Mouse (Mus musculus) limb, embryonic 10.5 days (tissue): ENCODE results near the gene Agbl5. TPM values are rescaled to one million over a fixed set of nuclear protein-coding genes. Genes with fewer than 3 reads are reported as not detected.

Source experiments
- DNase-seq: peaks from one replicate; pipeline ENCODE4 v3.0.0-alpha.2; 2017; ENCODE audit warnings: low spot score
- H3K27ac ChIP-seq: fragments of 300-500 bp; sonication (generic); 2 replicates; pipeline ENCODE4 v1.5.1; 2016; ENCODE audit warnings: mild to moderate bottlenecking
- H3K27me3 ChIP-seq: fragments of 300-500 bp; sonication (generic); 2 replicates; pipeline ENCODE4 v1.6.1; 2016; ENCODE audit warnings: low read depth, mild to moderate bottlenecking; ENCODE audit not compliant: poor library complexity, severe bottlenecking
- H3K36me3 ChIP-seq: fragments of 300-500 bp; sonication (generic); 2 replicates; pipeline ENCODE4 v1.6.1; 2016; ENCODE audit warnings: mild to moderate bottlenecking, moderate library complexity
- H3K4me1 ChIP-seq: fragments of 300-500 bp; sonication (generic); 2 replicates; pipeline ENCODE4 v1.6.1; 2016
- H3K4me3 ChIP-seq: fragments of 300-500 bp; sonication (generic); 2 replicates; pipeline ENCODE4 v1.5.1; 2016; ENCODE audit warnings: mild to moderate bottlenecking, moderate library complexity
- H3K9me3 ChIP-seq: fragments of 300-500 bp; sonication (generic); replicated peaks from 2 replicates; pipeline ENCODE4 v1.6.1; 2016; ENCODE audit warnings: mild to moderate bottlenecking
- WGBS: fragments of 180-500 bp; shearing (Covaris S2); methylation state at CpG from one replicate; pipeline ENCODE4 v1.1.7; 2016; 5-methylcytosine and 5-hydroxymethylcytosine counted together
- polyA plus RNA-seq: library from polyadenylated mRNA; unstranded; fragments of >200 nt; fragmentation: Nextera tagmentation; extraction: Ambion mirVana; gene quantifications from 2 replicates; pipeline ENCODE4 v1.2.1, GENCODE M21; 2016

The Agbl5 gene
- polyA plus RNA-seq, 1 experiment from 2014 or later = 29.9 TPM

GRCm38 (mm10) chr5:30916841-30917240 is 28.3 kb downstream of the Agbl5 start:
- H3K9me3 ChIP-seq = no peaks in the 10 kb centered on the region
- 0 out of 2 replicates have a peak overlapping the region, but pooled peaks have one; percentile 5 for H3K27ac ChIP-seq
- peaks cover 61% of the 10 kb centered on the region for H3K36me3 ChIP-seq
- H3K4me1 ChIP-seq = peaks cover 94% of the 10 kb centered on the region
- DNase-seq = no peak
- no peaks in the 10 kb centered on the region for H3K27me3 ChIP-seq
- 94% methylated on average over 9 of the region's 9 CpGs for WGBS
- no peak overlapping the region for H3K4me3 ChIP-seq

GRCm38 (mm10) chr5:30917348-30917747 is 28.9 kb downstream of the Agbl5 start:
- H3K4me1 ChIP-seq = peaks cover 94% of the 10 kb centered on the region
- 0 out of 2 replicates have a peak overlapping the region, but pooled peaks have one; percentile 5 for H3K4me3 ChIP-seq
- H3K27me3 ChIP-seq = no peaks in the 10 kb centered on the region
- no peaks in the 10 kb centered on the region for H3K9me3 ChIP-seq
- 0 out of 2 replicates have a peak overlapping the region, but pooled peaks have one; percentile 19 for H3K27ac ChIP-seq
- peaks cover 61% of the 10 kb centered on the region for H3K36me3 ChIP-seq
- no peak for DNase-seq
- WGBS = 93% methylated on average over 11 of the region's 11 CpGs

- Histone ChIP-seq H3K27ac (0 out of 2 replicates have a peak overlapping the region, but pooled peaks have one; percentile 19), H3K27me3 (no peaks in the 10 kb centered on the region), H3K4me1 (peaks cover 94% of the 10 kb centered on the region), H3K4me3 (no peak overlapping the region; the same call in 1 of the 2 replicates), H3K9me3 (no peaks in the 10 kb centered on the region), H3K36me3 (peaks cover 61% of the 10 kb centered on the region)
- DNase-seq = no peak
- 89% methylated on average over 31 of the region's 31 CpGs for WGBS
These were observed 29.6 kb downstream of the Agbl5 start for GRCm38 (mm10) chr5:30917891-30918670.

- Histone ChIP-seq H3K27me3 (no peaks in the 10 kb centered on the region), H3K36me3 (peaks cover 61% of the 10 kb centered on the region), H3K4me3 (no peak overlapping the region; the same call in 1 of the 2 replicates), H3K4me1 (peaks cover 88% of the 10 kb centered on the region), H3K9me3 (no peaks in the 10 kb centered on the region), H3K27ac (no peak overlapping the region)
- DNase-seq = no peak
- 80% methylated on average over 8 of the region's 8 CpGs for WGBS
These were observed 30.2 kb downstream of the Agbl5 start for GRCm38 (mm10) chr5:30918691-30919090.

- H3K4me3 ChIP-seq = 0 out of 2 replicates have a peak overlapping the region, but pooled peaks have one; percentile 59
- 73% methylated on average over 11 of the region's 11 CpGs for WGBS
- H3K36me3 ChIP-seq = peaks cover 57% of the 10 kb centered on the region
- peak overlapping the region; percentile 36; the same call in 1 of the 2 replicates for H3K27ac ChIP-seq
- DNase-seq = no peak
- H3K9me3 ChIP-seq = no peaks in the 10 kb centered on the region
- H3K4me1 ChIP-seq = peaks cover 75% of the 10 kb centered on the region
- H3K27me3 ChIP-seq = no peaks in the 10 kb centered on the region
These were observed 31.5 kb downstream of the Agbl5 start for GRCm38 (mm10) chr5:30919831-30920614.

GRCm38 (mm10) chr5:30920621-30921020 is 32.1 kb downstream of the Agbl5 start:
- Histone ChIP-seq H3K4me3 (peak overlapping the region; percentile 59; the same call in 1 of the 2 replicates), H3K36me3 (peaks cover 51% of the 10 kb centered on the region), H3K27ac (peak overlapping the region; percentile 36; the same call in 1 of the 2 replicates), H3K4me1 (peaks cover 69% of the 10 kb centered on the region), H3K9me3 (no peaks in the 10 kb centered on the region), H3K27me3 (no peaks in the 10 kb centered on the region)
- DNase-seq = no peak
- WGBS = 67% methylated on average over 19 of the region's 19 CpGs

- DNase-seq = peak; percentile 99
- peaks cover 48% of the 10 kb centered on the region for H3K36me3 ChIP-seq
- H3K9me3 ChIP-seq = no peaks in the 10 kb centered on the region
- peak within 1 kb of the TSS; percentile 83 for H3K27ac ChIP-seq
- 1% methylated on average over 39 of the region's 40 CpGs for WGBS
- H3K4me3 ChIP-seq = peak within 1 kb of the TSS; percentile 59
- no peaks in the 10 kb centered on the region for H3K27me3 ChIP-seq
- H3K4me1 ChIP-seq = peaks cover 61% of the 10 kb centered on the region
These were observed 33.0 kb downstream of the Agbl5 start, which contains the start of gene Khk for GRCm38 (mm10) chr5:30921256-30922033. Gene Khk, plus strand, starts transcription at chr5:30921431.

- WGBS = 76% methylated on average over 10 of the region's 10 CpGs
- peak overlapping the region; percentile 59 for H3K4me3 ChIP-seq
These were observed 34.1 kb downstream of the Agbl5 start for GRCm38 (mm10) chr5:30922581-30923041.

GRCm38 (mm10) chr5:30923119-30923518 is 34.6 kb downstream of the Agbl5 start:
- Histone ChIP-seq H3K4me1 (peaks cover 44% of the 10 kb centered on the region), H3K4me3 (no peak overlapping the region), H3K9me3 (no peaks in the 10 kb centered on the region), H3K36me3 (peaks cover 31% of the 10 kb centered on the region), H3K27ac (no peak overlapping the region), H3K27me3 (no peaks in the 10 kb centered on the region)
- 88% methylated on average over 6 of the region's 6 CpGs for WGBS
- no peak for DNase-seq

More at GRCm38 (mm10) chr5:30922581-30923041, 34.1 kb downstream of the Agbl5 start:
- Histone ChIP-seq H3K4me1 (peaks cover 49% of the 10 kb centered on the region), H3K9me3 (no peaks in the 10 kb centered on the region), H3K36me3 (peaks cover 36% of the 10 kb centered on the region), H3K27ac (peak overlapping the region; percentile 83), H3K27me3 (no peaks in the 10 kb centered on the region)
- DNase-seq = no peak

- no peak overlapping the region for H3K4me3 ChIP-seq
- peaks cover 33% of the 10 kb centered on the region for H3K4me1 ChIP-seq
- no peaks in the 10 kb centered on the region for H3K27me3 ChIP-seq
- no peak overlapping the region for H3K27ac ChIP-seq
- no peak for DNase-seq
- no peaks in the 10 kb centered on the region for H3K9me3 ChIP-seq
- WGBS = 84% methylated on average over 8 of the region's 8 CpGs
- peaks cover 16% of the 10 kb centered on the region for H3K36me3 ChIP-seq
These were observed 36.1 kb downstream of the Agbl5 start for GRCm38 (mm10) chr5:30924614-30925013.

- Histone ChIP-seq H3K4me3 (no peak overlapping the region), H3K27me3 (no peaks in the 10 kb centered on the region), H3K4me1 (peaks cover 29% of the 10 kb centered on the region), H3K27ac (no peak overlapping the region), H3K36me3 (peaks cover 10% of the 10 kb centered on the region), H3K9me3 (no peaks in the 10 kb centered on the region)
- no peak for DNase-seq
- 90% methylated on average over 5 of the region's 5 CpGs for WGBS
These were observed 36.7 kb downstream of the Agbl5 start for GRCm38 (mm10) chr5:30925217-30925616.

- H3K27me3 ChIP-seq = no peaks in the 10 kb centered on the region
- 88% methylated on average over 2 of the region's 2 CpGs for WGBS
- H3K36me3 ChIP-seq = peaks cover 2% of the 10 kb centered on the region
- H3K27ac ChIP-seq = no peak overlapping the region
- no peak overlapping the region for H3K4me3 ChIP-seq
- H3K4me1 ChIP-seq = peaks cover 21% of the 10 kb centered on the region
- no peaks in the 10 kb centered on the region for H3K9me3 ChIP-seq
- no peak for DNase-seq
These were observed 37.6 kb downstream of the Agbl5 start for GRCm38 (mm10) chr5:30926073-30926472.
